Mouse (Mus musculus): ENCODE measurements around the gene Tbce. TPM values are rescaled to one million over a fixed set of nuclear protein-coding genes. Genes with fewer than 3 reads are reported as not detected.

The Tbce gene
- total and polyA plus RNA-seq, 3 experiments: 27.2 to 82.1 (median 54.4) TPM

- dilution Hi-C loops (cut with MboI; ENCODE audit: extremely low pct_ligation_motif_present, extremely low pct_unique_long_range_greater_than_20kb, low sequenced_read_pairs): no loop called here
- H3K79me2 ChIP-seq (replicated peaks; ENCODE audit: control insufficient read depth, extremely low read depth, insufficient read depth, poor library complexity, severe bottlenecking): peaks cover 66% of the 10 kb centered on the region
- 0 out of 2 replicates have a peak, but pooled peaks have one; percentile 20 for TF ChIP-seq ETS1 (conservative IDR thresholded peaks at IDR 0.05; ENCODE audit: low read depth, low read length)
- no peak for TF ChIP-seq UBTF (IDR thresholded peaks at IDR 0.05; ENCODE audit: low read depth, low read length)
- TF ChIP-seq ZNF384 (IDR thresholded peaks at IDR 0.05; ENCODE audit: low read depth, low read length): no peak
- 0 out of 2 replicates have a peak, but pooled peaks have one; percentile 15 for TF ChIP-seq MXI1 (IDR thresholded peaks at IDR 0.05; ENCODE audit: low read depth, low read length)
- no peak for TF ChIP-seq JUND (conservative IDR thresholded peaks at IDR 0.05; ENCODE audit: low read depth, low read length)
- TF ChIP-seq SIN3A (IDR thresholded peaks at IDR 0.05; ENCODE audit: low read length): 0 out of 2 replicates have a peak, but pooled peaks have one; percentile 62
- TF ChIP-seq ELF1 (IDR thresholded peaks at IDR 0.05; ENCODE audit: low read depth, low read length): peak; percentile 71; the same call in 1 of the 2 replicates
- H3K9ac ChIP-seq (ENCODE audit: insufficient read depth, low read depth): peak overlapping the region; percentile 95
- peak overlapping the region; percentile 69 to 94 (median 88) for H3K4me3 ChIP-seq (replicated peaks in 1 of 3; ENCODE audit: low read depth in 2 of 3, low read length in 2 of 3, poor library complexity in 1 of 3)
- H3K36me3 ChIP-seq (replicated peaks in 1 of 2; ENCODE audit: control insufficient read depth in 1 of 2, insufficient read depth in 1 of 2, low read length in 1 of 2): peaks cover 0 to 23% of the 10 kb centered on the region in 2 experiments
- H3K9me3 ChIP-seq (replicated peaks; ENCODE audit: low read length): no peaks in the 10 kb centered on the region
- peak; percentile 48 for DNase-seq (ENCODE audit: extremely low read depth)
- H3K4me2 ChIP-seq (ENCODE audit: insufficient read depth, low read depth, poor library complexity, severe bottlenecking): peak overlapping the region; percentile 93
- no peaks in the 10 kb centered on the region for H3K27me3 ChIP-seq (replicated peaks)
- H3K27ac ChIP-seq (ENCODE audit: insufficient read depth, low read depth): peak overlapping the region; percentile 45
- peaks cover 7 to 51% of the 10 kb centered on the region in 2 experiments for H3K4me1 ChIP-seq (ENCODE audit: control insufficient read depth in 1 of 2, insufficient read depth in 2 of 2)
- in situ Hi-C loops (cut with MboI; ENCODE audit: low pct_ligation_motif_present, low pct_unique_long_range_greater_than_20kb, low sequenced_read_pairs): no loop called here
Observed at GRCm38 (mm10) chr13:14064341-14065027, 25.0 kb upstream of the Tbce start.

GRCm38 (mm10) chr13:14063942-14064271 lies 24.5 kb upstream of the Tbce start:
- Histone ChIP-seq H3K27me3 (replicated peaks) (no peaks in the 10 kb centered on the region), H3K4me1 (ENCODE audit: control insufficient read depth in 1 of 2, insufficient read depth in 2 of 2) (peaks cover 7 to 45% of the 10 kb centered on the region in 2 experiments), H3K9ac (ENCODE audit: insufficient read depth, low read depth) (peak overlapping the region; percentile 95), H3K9me3 (replicated peaks; ENCODE audit: low read length) (no peaks in the 10 kb centered on the region), H3K4me2 (ENCODE audit: insufficient read depth, low read depth, poor library complexity, severe bottlenecking) (no peak overlapping the region), H3K36me3 (replicated peaks in 1 of 2; ENCODE audit: control insufficient read depth in 1 of 2, insufficient read depth in 1 of 2, low read length in 1 of 2) (peaks cover 3 to 26% of the 10 kb centered on the region in 2 experiments), H3K27ac (ENCODE audit: insufficient read depth, low read depth) (peak overlapping the region; percentile 83), H3K4me3 (replicated peaks in 1 of 3; ENCODE audit: low read depth in 2 of 3, low read length in 2 of 3, poor library complexity in 1 of 3) (peak overlapping the region; percentile 69 to 94 (median 88)), H3K79me2 (replicated peaks; ENCODE audit: control insufficient read depth, extremely low read depth, insufficient read depth, poor library complexity, severe bottlenecking) (peaks cover 62% of the 10 kb centered on the region)
- in situ Hi-C loops (cut with MboI; ENCODE audit: low pct_ligation_motif_present, low pct_unique_long_range_greater_than_20kb, low sequenced_read_pairs) (no loop called here), dilution Hi-C loops (cut with MboI; ENCODE audit: extremely low pct_ligation_motif_present, extremely low pct_unique_long_range_greater_than_20kb, low sequenced_read_pairs) (no loop called here)
- peak; percentile 55; the same call in 1 of the 2 replicates for TF ChIP-seq UBTF (IDR thresholded peaks at IDR 0.05; ENCODE audit: low read depth, low read length)
- no peak for TF ChIP-seq MEF2A (IDR thresholded peaks at IDR 0.05; ENCODE audit: borderline replicate concordance, low read depth, low read length)
- TF ChIP-seq MXI1 (IDR thresholded peaks at IDR 0.05; ENCODE audit: low read depth, low read length): peak; percentile 3; the same call in 1 of the 2 replicates
- DNase-seq (ENCODE audit: extremely low read depth): no peak
